Mouse (Mus musculus) lung, embryonic 16.5 days (tissue): ENCODE data around the gene Kcnc4. TPM values are rescaled to one million over a fixed set of nuclear protein-coding genes. Genes with fewer than 3 reads are reported as not detected.

Experiments
- ATAC-seq: fragments of 200-750 bp; cut with Nextera tagmentation; 2 replicates; pipeline ENCODE4 v1.8.0; 2017; ENCODE audit warnings: low read depth, mild to moderate bottlenecking, moderate library complexity
- H3K27ac ChIP-seq: fragments of 300-500 bp; sonication (generic); 2 replicates; pipeline ENCODE4 v1.5.1; 2014; ENCODE audit warnings: mild to moderate bottlenecking, control low read depth, low read length
- H3K27me3 ChIP-seq: fragments of 300-500 bp; sonication (generic); 2 replicates; pipeline ENCODE4 v1.6.1; 2014; ENCODE audit warnings: low read depth, low read length, mixed read lengths; ENCODE audit not compliant: control insufficient read depth, insufficient read depth
- H3K36me3 ChIP-seq: fragments of 300-500 bp; sonication (generic); 2 replicates; pipeline ENCODE4 v1.6.1; 2014; ENCODE audit warnings: low read length; ENCODE audit not compliant: control insufficient read depth, insufficient read depth
- H3K4me1 ChIP-seq: fragments of 300-500 bp; sonication (generic); replicated peaks from 2 replicates; pipeline ENCODE4 v1.6.1; 2014; ENCODE audit warnings: low read length, mixed read lengths; ENCODE audit not compliant: control insufficient read depth, insufficient read depth
- H3K4me2 ChIP-seq: fragments of 300-500 bp; sonication (generic); 2 replicates; pipeline ENCODE4 v1.6.1; 2014; ENCODE audit warnings: low read depth, low read length, control low read depth
- H3K4me3 ChIP-seq: fragments of 300-500 bp; sonication (generic); 2 replicates; pipeline ENCODE4 v1.5.1; 2014; ENCODE audit warnings: mild to moderate bottlenecking, low read length, control low read depth
- H3K9ac ChIP-seq: fragments of 300-500 bp; sonication (generic); 2 replicates; pipeline ENCODE4 v1.6.1; 2014; ENCODE audit warnings: low read length, control low read depth
- H3K9me3 ChIP-seq: fragments of 300-500 bp; sonication (generic); 2 replicates; pipeline ENCODE4 v1.6.1; 2016; ENCODE audit warnings: low read length; ENCODE audit not compliant: control insufficient read depth
- WGBS: fragments of 180-500 bp; shearing (Covaris S2); extraction: QIAGEN DNeasy Blood & Tissue Kit; methylation state at CpG from one replicate; pipeline ENCODE4 v1.1.7; 2014; 5-methylcytosine and 5-hydroxymethylcytosine counted together
- polyA plus RNA-seq: library from polyadenylated mRNA; unstranded; fragments of >200 nt; fragmentation: Nextera tagmentation; extraction: Ambion mirVana; gene quantifications from 2 replicates; pipeline ENCODE4 v1.2.1, GENCODE M21; 2015

Kcnc4 gene
- polyA plus RNA-seq, 1 experiment from 2014 or later: 0.05 TPM

DNA sequence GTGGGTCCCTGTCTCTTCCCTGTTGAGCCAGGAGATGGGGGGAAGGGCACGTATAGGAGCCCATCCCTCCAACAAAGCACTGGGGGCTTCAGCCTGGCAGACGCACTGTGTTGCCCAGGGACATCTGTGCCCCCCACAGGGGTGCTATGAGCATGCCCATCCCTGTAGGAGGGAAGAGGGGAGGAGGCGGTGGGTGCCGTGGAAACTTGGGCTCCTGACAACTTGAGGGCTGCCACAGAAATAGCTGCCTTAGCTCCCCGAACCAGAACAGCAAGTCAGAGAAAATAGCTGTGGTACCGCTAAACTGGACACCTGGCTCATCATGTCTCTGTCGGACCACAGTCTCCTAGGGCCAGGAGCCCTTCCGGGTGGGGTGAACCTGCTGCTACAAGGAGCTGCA is 18.0 kb downstream of the Kcnc4 start:
- no peaks in the 10 kb centered on the region; the same call in 1 of the 2 replicates for H3K27me3 ChIP-seq
- no peak overlapping the region for H3K9ac ChIP-seq
- H3K4me1 ChIP-seq: no peaks in the 10 kb centered on the region
- no peak overlapping the region for H3K27ac ChIP-seq
- H3K9me3 ChIP-seq: no peaks in the 10 kb centered on the region
- H3K4me3 ChIP-seq: no peak overlapping the region
- no peak for ATAC-seq
- no peak overlapping the region for H3K4me2 ChIP-seq
- 72% methylated on average over 8 of the region's 8 CpGs for WGBS
- no peaks in the 10 kb centered on the region for H3K36me3 ChIP-seq

DNA sequence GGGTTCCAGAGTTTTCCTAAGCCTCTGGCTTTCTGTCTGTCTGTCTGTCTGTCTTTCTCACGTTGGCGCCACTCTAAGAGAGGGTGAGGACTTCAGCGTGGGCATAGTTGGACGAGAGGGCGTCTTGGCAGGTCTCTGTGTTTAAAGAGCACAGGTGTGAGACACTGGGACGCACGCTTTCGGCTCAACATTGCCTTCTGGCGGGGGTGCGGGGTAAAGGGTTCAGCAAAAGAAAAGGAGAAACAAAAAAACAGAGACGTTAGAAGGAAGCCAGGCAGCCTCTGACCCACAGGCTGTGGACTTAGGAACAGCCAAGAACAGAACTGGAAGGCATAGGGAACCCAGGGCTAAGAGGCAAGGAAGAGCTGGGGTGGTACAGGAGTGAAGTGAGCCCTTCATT is 20.1 kb downstream of the Kcnc4 start:
- H3K9me3 ChIP-seq: no peaks in the 10 kb centered on the region

GRCm38 (mm10) chr3:107437666-107438065 is 21.7 kb downstream of the Kcnc4 start:
- Histone ChIP-seq H3K4me1 (peaks cover 6% of the 10 kb centered on the region), H3K4me2 (no peak overlapping the region), H3K27me3 (no peaks in the 10 kb centered on the region; the same call in 1 of the 2 replicates), H3K4me3 (no peak overlapping the region), H3K36me3 (no peaks in the 10 kb centered on the region), H3K9ac (no peak overlapping the region), H3K27ac (no peak overlapping the region), H3K9me3 (no peaks in the 10 kb centered on the region)
- no peak for ATAC-seq
- 83% methylated on average over 2 of the region's 2 CpGs for WGBS

More for the DNA sequence above, 20.1 kb downstream of the Kcnc4 start:
- Histone ChIP-seq H3K27me3 (no peaks in the 10 kb centered on the region; the same call in 1 of the 2 replicates), H3K4me3 (no peak overlapping the region), H3K36me3 (no peaks in the 10 kb centered on the region), H3K4me1 (no peaks in the 10 kb centered on the region), H3K4me2 (no peak overlapping the region), H3K27ac (no peak overlapping the region), H3K9ac (no peak overlapping the region)
- ATAC-seq: no peak
- WGBS: 82% methylated on average over 11 of the region's 11 CpGs

GRCm38 (mm10) chr3:107436434-107436833 is 22.9 kb downstream of the Kcnc4 start:
- Histone ChIP-seq H3K4me1 (peaks cover 6% of the 10 kb centered on the region), H3K36me3 (no peaks in the 10 kb centered on the region), H3K27ac (no peak overlapping the region), H3K4me3 (no peak overlapping the region), H3K9me3 (no peaks in the 10 kb centered on the region), H3K4me2 (no peak overlapping the region), H3K27me3 (no peaks in the 10 kb centered on the region; the same call in 1 of the 2 replicates), H3K9ac (no peak overlapping the region)
- WGBS: 36% methylated on average over 6 of the region's 6 CpGs
- no peak for ATAC-seq

- peaks cover 9% of the 10 kb centered on the region for H3K27me3 ChIP-seq
- H3K27ac ChIP-seq: no peak overlapping the region
- H3K9ac ChIP-seq: no peak overlapping the region
- H3K4me3 ChIP-seq: no peak overlapping the region
- 30% methylated on average over 9 of the region's 9 CpGs for WGBS
- H3K36me3 ChIP-seq: no peaks in the 10 kb centered on the region
- no peak; the same call in 1 of the 2 replicates for ATAC-seq
- peaks cover 6% of the 10 kb centered on the region for H3K4me1 ChIP-seq
- no peak overlapping the region for H3K4me2 ChIP-seq
- H3K9me3 ChIP-seq: no peaks in the 10 kb centered on the region
These were observed 25.7 kb downstream of the Kcnc4 start for GRCm38 (mm10) chr3:107433614-107434013.

- Histone ChIP-seq H3K4me1 (peaks cover 6% of the 10 kb centered on the region), H3K4me2 (no peak overlapping the region), H3K27ac (no peak overlapping the region), H3K4me3 (no peak overlapping the region), H3K9me3 (no peaks in the 10 kb centered on the region), H3K27me3 (peaks cover 9% of the 10 kb centered on the region), H3K9ac (no peak overlapping the region), H3K36me3 (no peaks in the 10 kb centered on the region)
- 6% methylated on average over 1 of the region's 1 CpGs for WGBS
- ATAC-seq: peak; percentile 75
These were observed 28.1 kb downstream of the Kcnc4 start for GRCm38 (mm10) chr3:107431268-107431667.

- ATAC-seq: no peak
- Histone ChIP-seq H3K4me2 (no peak overlapping the region), H3K27me3 (peaks cover 7% of the 10 kb centered on the region), H3K4me1 (no peaks in the 10 kb centered on the region), H3K27ac (no peak overlapping the region), H3K9ac (no peak overlapping the region), H3K4me3 (no peak overlapping the region), H3K9me3 (no peaks in the 10 kb centered on the region), H3K36me3 (no peaks in the 10 kb centered on the region)
- 66% methylated on average over 11 of the region's 11 CpGs for WGBS
These were observed 34.9 kb downstream of the Kcnc4 start for GRCm38 (mm10) chr3:107424258-107425041.

- 41% methylated on average over 2 of the region's 2 CpGs for WGBS
- H3K36me3 ChIP-seq: no peaks in the 10 kb centered on the region
- H3K27ac ChIP-seq: no peak overlapping the region
- peaks cover 4% of the 10 kb centered on the region; the same call in 1 of the 2 replicates for H3K4me1 ChIP-seq
- ATAC-seq: no peak
- H3K9ac ChIP-seq: no peak overlapping the region
- H3K4me3 ChIP-seq: no peak overlapping the region
- no peaks in the 10 kb centered on the region for H3K9me3 ChIP-seq
- H3K4me2 ChIP-seq: no peak overlapping the region
- no peaks in the 10 kb centered on the region; the same call in 1 of the 2 replicates for H3K27me3 ChIP-seq
These were observed 39.2 kb downstream of the Kcnc4 start for GRCm38 (mm10) chr3:107420156-107420555.

- peak; percentile 24 for ATAC-seq
- WGBS: 45% methylated on average over 3 of the region's 3 CpGs
These were observed 42.1 kb downstream of the Kcnc4 start for GRCm38 (mm10) chr3:107417287-107417644.

More at GRCm38 (mm10) chr3:107417287-107417644, 42.1 kb downstream of the Kcnc4 start:
- no peak overlapping the region for H3K4me2 ChIP-seq
- no peak overlapping the region for H3K27ac ChIP-seq
- H3K36me3 ChIP-seq: no peaks in the 10 kb centered on the region
- peaks cover 12% of the 10 kb centered on the region; the same call in 1 of the 2 replicates for H3K27me3 ChIP-seq
- H3K9me3 ChIP-seq: no peaks in the 10 kb centered on the region
- peaks cover 4% of the 10 kb centered on the region; the same call in 1 of the 2 replicates for H3K4me1 ChIP-seq
- no peak overlapping the region for H3K9ac ChIP-seq
- H3K4me3 ChIP-seq: no peak overlapping the region
